Mouse (Mus musculus): ENCODE data around the gene Rec8. TPM values are rescaled to one million over a fixed set of nuclear protein-coding genes. Genes with fewer than 3 reads are reported as not detected.

Gene Rec8
- polyA plus RNA-seq, 1 experiment: 1.3 TPM

DNA sequence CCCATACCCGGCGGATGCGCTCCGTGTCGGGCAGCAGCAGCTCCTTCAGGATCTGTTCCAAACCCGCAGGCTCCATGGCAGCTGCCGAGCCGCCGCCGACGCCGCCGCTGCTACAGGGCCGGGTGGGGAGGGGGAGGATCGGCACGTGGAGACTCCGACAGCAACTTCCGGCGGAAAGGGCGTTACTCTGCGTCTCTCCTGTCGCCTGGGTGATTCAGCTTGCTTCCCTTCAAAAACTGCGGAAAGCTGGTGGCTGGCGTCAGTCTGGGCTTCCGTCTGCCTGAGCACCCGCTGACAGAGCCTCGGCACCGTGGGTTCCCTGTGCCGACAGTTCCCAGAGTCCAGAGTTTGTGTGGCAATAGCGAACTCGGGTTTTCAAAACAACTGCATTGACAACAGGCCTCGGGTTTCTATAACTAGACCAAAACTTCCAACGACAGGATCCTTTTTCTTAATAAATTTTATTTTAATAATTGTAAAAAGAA lies 17.7 kb downstream of the Rec8 start, which contains the start of gene Ipo4:
Gene Ipo4, minus strand, starts transcription at position 435 of the 485 bp plus-strand sequence.
- under 1% methylated on average over 33 of the region's 33 CpGs for WGBS
- no peak for DNase-seq (ENCODE audit: low read depth, low spot score)

DNA sequence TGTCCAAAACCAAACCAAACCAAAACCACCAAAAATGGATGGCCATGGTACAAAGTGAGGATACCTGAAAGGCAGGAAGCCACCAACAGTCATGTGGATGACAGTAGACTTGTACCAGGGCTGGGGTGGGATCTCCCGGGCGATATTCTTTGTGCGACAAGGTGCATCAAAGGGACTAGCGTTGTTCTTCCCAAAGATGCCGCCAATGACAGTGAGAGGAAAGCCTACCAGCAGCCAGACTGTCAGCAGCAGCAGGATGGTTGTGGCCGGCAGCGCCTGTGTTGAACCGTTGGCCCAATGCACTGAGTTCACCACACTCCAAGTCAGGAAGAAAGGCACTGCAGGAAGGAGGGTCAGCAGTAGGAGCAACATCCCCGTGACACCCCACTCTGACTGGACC lies 20.0 kb downstream of the Rec8 start, which contains the start of gene Gm49378:
Gene Gm49378, minus strand, starts transcription at position 101 of the 400 bp plus-strand sequence.
- DNase-seq (ENCODE audit: low read depth, low spot score): no peak
- 95% methylated on average over 9 of the region's 9 CpGs for WGBS

DNA sequence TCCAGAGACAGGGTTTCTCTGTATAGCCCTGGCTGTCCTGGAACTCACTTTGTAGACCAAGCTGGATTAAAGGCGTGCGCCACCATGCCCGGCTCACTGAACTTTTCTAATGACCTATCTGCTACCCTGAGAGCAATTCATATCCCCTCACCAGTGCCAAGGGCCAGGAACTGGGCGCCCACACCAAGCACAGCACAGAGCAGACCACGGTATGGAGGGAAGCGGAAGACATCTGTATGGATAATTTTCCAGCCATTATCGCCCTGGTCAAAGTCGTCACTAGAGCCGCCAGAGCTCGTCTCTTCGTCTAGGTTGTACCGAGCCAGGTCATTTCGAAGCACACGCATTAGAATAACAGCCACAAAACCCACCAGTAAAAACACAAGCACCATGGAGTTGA lies 23.0 kb downstream of the Rec8 start:
- WGBS: 96% methylated on average over 14 of the region's 14 CpGs
- DNase-seq (ENCODE audit: low read depth, low spot score): no peak

DNA sequence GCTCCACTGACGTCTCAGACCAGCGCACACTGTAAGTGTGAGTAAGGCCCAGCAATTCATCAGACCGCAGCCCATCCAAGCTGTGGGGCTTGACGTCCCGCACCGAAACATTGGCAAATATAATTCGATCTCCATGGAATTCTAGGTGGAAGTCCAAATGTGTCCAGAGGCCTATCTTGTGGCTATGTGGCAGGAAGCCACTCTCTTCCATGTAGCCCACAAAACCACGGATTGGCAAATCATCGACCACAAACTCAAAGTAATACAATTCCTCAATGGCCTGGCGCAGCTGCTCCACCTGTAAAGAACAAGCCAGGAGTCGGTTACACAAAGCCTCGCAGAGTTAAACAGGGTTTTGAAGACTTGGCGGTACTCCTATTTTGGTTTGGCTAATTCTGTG lies 23.5 kb downstream of the Rec8 start:
- DNase-seq (ENCODE audit: low read depth, low spot score): no peak
- WGBS: 92% methylated on average over 13 of the region's 13 CpGs

DNA sequence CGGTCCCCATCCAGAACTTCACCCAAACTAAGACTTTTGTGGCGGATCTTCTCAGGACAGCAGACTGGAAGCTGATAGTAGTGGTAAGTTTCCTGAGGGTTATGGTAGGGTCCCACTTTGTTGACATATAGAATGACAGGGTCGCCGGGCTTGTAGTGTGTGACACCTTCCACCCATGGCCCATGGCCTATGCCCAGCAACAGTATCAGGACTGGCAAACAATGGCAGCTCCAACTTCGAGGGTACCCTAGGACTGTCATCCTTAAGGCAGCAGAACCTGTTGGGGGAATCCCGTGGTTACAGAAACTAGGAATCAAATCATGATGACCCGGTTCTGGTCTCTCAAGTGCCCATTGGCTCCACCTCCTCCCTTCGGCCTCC lies 24.8 kb downstream of the Rec8 start:
- no peak for DNase-seq (ENCODE audit: low read depth, low spot score)
- 13% methylated on average over 8 of the region's 8 CpGs for WGBS

DNA sequence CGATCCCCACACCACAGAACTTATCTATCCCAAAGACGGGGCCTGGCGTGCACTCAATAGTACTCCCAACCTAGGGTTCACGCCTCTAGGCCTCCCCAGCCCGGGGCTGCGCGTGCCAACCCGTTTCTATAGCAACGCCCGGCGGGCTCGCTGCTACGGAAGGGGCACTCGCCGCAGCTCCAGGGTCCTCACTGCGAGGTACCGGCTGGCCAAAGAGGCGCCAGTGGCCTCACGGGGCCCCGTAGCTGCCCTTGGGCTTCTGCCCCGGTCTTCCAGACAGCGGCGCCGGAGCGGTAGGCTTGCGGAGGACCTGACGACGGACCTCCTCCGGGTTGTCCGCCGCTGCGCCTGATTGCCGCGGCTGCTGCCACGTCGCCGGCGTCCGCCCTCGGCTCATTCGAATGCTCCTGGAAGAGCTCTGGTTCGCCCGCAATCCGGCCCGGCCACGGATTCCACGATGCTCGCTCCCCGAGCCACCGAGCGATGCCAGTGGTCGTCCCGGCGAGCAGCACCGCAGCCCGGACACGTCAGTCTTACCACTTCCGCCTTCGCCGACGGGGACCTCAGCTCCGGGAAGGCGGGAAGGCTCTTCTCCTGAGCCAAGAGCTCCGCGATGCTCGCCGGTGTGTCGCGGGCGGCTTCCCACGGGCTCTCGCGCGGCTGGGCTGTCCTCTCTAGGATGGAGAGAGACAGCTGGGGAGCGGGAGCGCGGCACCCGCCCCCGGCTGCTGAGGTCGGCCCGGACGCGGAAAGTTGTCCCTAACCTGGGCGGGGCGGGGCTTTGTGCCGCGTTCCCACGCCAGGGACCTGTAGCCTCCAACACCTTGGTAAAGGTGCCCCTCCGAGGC lies 25.4 kb downstream of the Rec8 start, which contains the start of gene Tm9sf1:
Gene Tm9sf1, minus strand, starts transcription at position 747 of the 848 bp plus-strand sequence.
- no peak for DNase-seq (ENCODE audit: low read depth, low spot score)
- WGBS: under 1% methylated on average over 89 of the region's 89 CpGs

DNA sequence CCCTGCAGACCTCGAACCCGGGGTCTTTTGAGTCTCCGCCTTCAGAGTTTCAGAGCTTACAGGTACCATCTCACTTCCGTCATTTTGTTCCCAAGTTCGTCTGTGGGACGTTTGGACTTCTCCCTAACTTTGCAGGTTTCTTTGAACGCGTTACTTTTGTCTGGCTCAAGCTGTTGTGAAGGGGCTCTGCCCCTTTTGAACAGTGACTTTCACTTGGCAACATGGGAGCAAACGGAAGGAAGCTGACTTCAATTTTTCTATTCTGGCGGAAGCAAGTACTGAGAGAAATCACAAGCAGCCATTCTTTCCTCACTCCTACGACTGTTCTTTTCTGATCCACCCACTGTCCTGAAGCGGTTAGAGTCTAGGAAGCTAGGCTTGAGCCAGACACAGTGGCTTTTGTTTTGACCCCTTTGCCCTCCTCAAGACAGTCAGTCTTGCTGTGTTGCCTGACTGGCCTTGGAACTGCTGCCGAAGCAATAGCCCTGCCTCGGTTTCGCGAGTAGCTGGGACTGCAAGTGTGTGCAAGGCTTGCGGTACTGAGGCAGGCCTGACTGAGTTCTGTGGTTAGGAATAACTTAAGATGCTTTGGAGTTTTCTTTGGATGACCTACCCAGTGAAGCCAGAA lies 26.5 kb downstream of the Rec8 start:
- no peak for DNase-seq (ENCODE audit: low read depth, low spot score)
- 4% methylated on average over 17 of the region's 17 CpGs for WGBS

DNA sequence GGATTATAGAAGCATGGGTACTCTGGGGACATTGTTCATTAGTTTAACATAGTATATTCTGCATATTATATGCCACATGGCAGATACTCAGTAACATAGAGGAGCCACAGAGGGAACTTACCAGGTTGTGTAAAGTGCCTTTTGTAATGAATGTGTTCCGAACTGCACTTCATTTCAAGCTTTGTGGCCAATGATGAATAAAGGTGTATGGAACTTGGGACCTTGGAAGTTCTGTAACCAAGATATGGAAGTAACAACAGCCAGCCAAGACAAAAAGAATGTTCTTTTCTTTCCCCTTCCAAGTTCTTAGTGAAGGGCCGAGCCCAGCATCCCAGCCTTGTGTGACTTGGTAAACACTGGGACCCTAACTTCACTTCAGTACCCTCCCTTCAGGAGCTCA lies 32.0 kb downstream of the Rec8 start, which contains the start of gene Tssk4:
Gene Tssk4, plus strand, starts transcription at position 301 of the 400 bp plus-strand sequence.
- 94% methylated on average over 2 of the region's 2 CpGs for WGBS
- DNase-seq (ENCODE audit: low read depth, low spot score): no peak

DNA sequence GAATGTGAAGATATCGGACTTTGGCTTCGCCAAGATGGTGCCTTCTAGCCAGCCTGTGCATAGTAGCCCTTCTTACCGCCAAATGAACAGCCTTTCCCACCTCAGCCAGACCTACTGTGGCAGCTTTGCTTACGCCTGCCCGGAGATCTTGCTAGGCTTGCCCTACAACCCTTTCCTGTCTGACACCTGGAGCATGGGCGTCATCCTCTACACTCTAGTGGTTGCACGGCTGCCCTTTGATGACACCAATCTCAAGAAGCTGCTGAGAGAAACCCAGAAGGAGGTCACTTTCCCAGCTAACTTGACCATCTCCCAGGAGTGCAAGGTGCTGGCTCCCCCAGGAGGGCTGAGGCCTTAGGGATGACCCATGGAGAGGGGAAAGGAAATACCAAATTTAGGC lies 33.7 kb downstream of the Rec8 start:
- no peak for DNase-seq (ENCODE audit: low read depth, low spot score)
- 88% methylated on average over 7 of the region's 7 CpGs for WGBS

DNA sequence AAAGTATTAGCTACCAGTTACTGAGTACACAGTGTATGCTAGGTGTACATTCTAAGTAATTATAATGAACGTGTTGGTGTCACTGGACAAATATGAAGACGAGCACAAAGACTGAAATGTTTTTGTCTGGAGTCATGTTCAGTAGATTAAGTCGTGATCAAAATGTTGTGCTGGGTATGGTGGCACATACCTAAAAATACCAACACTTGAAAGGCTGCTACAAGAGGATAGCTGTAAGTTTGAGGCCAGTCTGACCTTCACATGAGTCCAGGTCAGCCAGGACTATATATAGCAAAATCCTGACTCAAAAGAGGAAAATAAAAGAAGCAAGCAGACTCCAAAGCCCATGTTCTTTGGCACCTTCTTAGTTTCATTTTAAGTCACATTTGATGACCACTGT lies 39.1 kb downstream of the Rec8 start:
- no peak for DNase-seq (ENCODE audit: low read depth, low spot score)

DNA sequence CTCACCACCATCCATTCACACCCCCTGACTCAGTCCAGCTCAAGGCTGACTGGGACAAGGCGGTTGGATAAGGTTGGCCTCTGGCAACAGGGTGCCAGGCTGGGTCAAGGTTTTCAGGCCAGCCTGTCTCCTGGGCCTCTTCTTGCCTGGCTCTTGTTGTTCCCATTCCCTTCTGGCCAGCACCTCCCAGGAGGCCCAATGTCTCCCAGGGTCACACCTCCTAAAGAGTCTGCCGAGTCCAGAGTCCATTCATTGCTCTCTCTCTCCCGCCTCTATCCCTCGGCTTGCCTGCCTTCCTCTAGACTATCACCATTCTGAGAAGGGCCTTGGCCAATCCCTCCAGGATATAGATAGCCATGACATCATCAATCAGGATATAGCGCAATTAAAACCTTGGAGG lies 40.2 kb downstream of the Rec8 start:
- WGBS: 39% methylated on average over 5 of the region's 5 CpGs
- DNase-seq (ENCODE audit: low read depth, low spot score): peak; percentile 90

More for the DNA sequence above, 39.1 kb downstream of the Rec8 start:
- WGBS: 82% methylated on average over 3 of the region's 3 CpGs

DNA sequence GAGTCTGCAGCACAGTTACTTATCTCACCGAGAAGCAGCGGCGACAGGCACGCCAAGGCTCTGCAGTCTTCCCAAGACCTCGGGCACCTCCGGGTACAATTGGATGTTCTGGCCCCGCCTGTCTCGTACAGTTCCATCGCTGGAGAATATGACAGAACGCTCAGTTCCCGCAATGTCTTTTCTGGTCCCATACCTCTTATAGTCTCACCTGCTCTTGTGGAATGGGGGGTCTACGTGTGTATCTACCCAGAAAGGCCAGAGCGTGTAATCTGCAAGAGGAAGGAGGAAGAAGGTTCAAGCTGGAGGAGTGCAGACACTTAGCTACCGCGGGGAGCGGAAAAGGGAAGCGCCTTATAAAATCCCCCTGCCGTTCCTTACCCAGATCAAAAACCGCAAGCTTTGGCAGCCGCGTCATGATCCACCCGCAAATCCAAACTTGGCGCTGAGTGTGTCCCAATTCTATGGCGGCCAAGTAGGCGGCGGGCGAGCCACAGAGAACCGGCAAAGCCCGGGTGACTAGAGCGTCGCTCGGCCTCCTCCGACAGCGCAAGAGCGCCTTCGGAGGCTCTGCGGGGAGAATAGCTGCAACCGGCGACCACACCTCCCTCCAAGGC lies 42.2 kb downstream of the Rec8 start, which contains the start of gene Mdp1:
Gene Mdp1, minus strand, starts transcription at position 549 of the 614 bp plus-strand sequence.
- DNase-seq (ENCODE audit: low read depth, low spot score): no peak
- under 1% methylated on average over 39 of the region's 39 CpGs for WGBS

DNA sequence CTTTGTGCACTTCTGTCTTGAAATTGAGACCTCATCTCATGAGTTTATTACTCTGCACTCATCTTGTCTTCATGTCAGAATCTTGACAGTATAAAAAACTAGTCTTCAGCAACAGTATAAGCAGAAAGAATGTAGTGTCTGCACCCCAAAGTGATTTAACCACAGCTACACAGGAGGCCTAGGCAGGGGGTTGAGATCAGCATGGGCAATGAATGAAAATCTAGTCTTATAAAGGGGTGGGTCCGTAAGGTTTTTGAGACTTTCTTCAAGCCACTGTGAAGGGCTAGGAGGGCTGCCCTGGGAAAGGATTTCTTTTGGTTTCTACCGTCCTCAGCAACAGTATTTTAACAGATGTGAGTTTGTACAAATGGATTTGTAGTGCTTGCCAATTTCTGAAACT lies 42.8 kb downstream of the Rec8 start:
- 47% methylated on average over 2 of the region's 2 CpGs for WGBS
- no peak for DNase-seq (ENCODE audit: low read depth, low spot score)

DNA sequence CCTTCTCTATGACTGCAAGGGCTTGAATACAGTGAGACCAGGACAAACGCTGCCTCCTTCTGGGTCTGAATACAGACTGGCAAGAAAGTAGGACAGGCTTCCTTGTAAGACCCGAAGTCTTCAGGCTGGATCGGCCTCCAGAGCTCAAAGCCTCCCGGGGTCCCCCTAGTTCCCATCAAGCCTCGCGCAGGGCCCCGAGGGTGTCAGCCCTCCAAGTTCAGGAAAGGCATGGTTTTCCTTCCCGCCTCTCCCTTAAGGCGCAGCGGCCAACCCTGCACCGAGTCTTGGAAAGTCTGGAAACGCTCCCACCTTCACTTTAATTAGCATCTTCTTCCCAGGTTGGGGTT lies 53.6 kb downstream of the Rec8 start:
- under 1% methylated on average over 12 of the region's 12 CpGs for WGBS

DNA sequence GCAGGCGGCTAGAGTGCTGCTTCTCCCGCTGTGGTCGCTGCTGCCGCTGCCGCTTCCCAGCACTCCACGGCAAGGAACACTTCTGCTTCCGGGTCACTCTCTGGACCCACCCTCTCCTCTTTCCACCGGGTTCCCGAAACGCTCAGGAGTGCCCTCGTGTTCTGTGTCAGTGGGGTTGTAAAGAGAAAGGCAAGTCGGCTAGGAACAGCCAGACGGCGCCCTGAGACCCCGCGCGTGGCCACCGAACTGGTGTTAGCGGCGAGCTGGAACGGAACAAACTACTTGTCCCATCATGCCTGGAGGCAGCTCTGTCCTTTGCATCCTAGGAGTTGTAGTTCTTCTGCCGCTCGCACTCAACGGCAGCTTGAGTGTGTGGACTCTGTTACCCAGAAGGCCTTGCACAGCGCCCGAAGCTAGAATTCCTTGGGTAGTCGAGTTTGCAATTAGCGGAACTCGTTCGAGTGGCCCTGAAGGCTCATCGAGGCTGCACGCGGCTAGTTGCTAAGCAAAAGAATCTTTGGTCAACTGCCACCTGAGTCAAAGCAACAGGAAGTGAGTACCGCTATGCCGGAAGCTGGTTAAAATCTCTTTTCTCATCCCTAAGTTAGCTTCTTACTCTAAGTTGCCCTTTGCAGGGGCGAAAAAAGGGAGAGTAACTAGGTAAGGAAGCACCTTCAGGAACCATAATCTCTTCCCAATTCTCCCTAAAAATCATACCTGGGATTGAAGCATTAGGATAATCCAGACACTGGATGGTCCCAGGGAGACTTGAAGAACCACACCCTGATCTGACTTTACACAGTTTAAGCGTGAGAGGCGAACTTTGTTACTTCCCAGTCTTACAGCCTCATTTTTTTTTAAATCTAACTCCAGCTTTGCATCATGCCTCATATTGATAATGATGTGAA lies 54.2 kb downstream of the Rec8 start, which contains the start of the genes Gmpr2 and Nedd8:
Gene Gmpr2, plus strand, starts transcription at position 109 of the 908 bp plus-strand sequence.
Gene Nedd8, minus strand, starts transcription at position 292 of the 908 bp plus-strand sequence.
- peak; percentile 86 for DNase-seq (ENCODE audit: low read depth, low spot score)
- under 1% methylated on average over 38 of the region's 38 CpGs for WGBS

More for the DNA sequence above, 53.6 kb downstream of the Rec8 start:
- no peak for DNase-seq (ENCODE audit: low read depth, low spot score)

DNA sequence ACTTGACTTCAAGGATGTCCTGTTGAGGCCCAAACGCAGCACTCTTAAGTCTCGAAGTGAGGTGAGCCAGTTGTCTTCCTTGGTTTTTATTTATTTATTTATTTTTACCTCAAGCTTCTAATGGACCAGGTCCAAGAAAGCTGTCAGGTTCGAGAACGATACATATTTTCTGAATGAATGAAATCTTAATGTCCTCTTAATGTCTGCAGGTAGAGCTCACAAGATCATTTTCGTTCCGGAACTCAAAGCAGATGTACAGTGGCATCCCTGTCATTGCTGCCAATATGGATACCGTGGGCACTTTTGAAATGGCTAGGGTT lies 54.9 kb downstream of the Rec8 start:
- WGBS: 56% methylated on average over 7 of the region's 7 CpGs
- no peak for DNase-seq (ENCODE audit: low read depth, low spot score)
